Mouse (Mus musculus) C2C12 (cell line): ENCODE data around the gene Fam78b. TPM values are rescaled to one million over a fixed set of nuclear protein-coding genes. Genes with fewer than 3 reads are reported as not detected.

Experiments used
- H3K27me3 ChIP-seq: one replicate; pipeline ENCODE4 v1.6.1; 2011; ENCODE audit not compliant: control insufficient read depth, insufficient read depth, insufficient read length
- H3K36me3 ChIP-seq: one replicate; pipeline ENCODE4 v1.6.1; 2011; ENCODE audit not compliant: control insufficient read depth, insufficient read depth
- H3K4me3 ChIP-seq: one replicate; pipeline ENCODE4 v1.5.1; 2011; ENCODE audit warnings: mild to moderate bottlenecking, control low read depth; ENCODE audit not compliant: poor library complexity, insufficient read depth, severe bottlenecking
- H3K79me2 ChIP-seq: one replicate; pipeline ENCODE4 v1.6.1; 2011; ENCODE audit not compliant: control insufficient read depth, insufficient read depth
- H3K79me3 ChIP-seq: one replicate; pipeline ENCODE4 v1.6.1; 2011; ENCODE audit warnings: low read depth, control low read depth
- H3ac ChIP-seq: one replicate; pipeline ENCODE3; 2011; ENCODE audit warnings: low read depth; ENCODE audit not compliant: control insufficient read depth, insufficient read length
- CEBPB ChIP-seq: IDR thresholded peaks from one replicate; pipeline ENCODE4 v1.6.1; 2011; ENCODE audit warnings: low read depth, mild to moderate bottlenecking, control low read depth, moderate library complexity
- CTCF ChIP-seq: IDR thresholded peaks from one replicate; pipeline ENCODE4 v1.5.1; 2011; ENCODE audit not compliant: control insufficient read depth, insufficient read depth, insufficient read length
- FOSL1 ChIP-seq: IDR thresholded peaks from one replicate; pipeline ENCODE4 v1.8.0; 2011; ENCODE audit warnings: mild to moderate bottlenecking, low read length; ENCODE audit not compliant: poor library complexity, insufficient read depth, severe bottlenecking
- MAX ChIP-seq: IDR thresholded peaks from one replicate; pipeline ENCODE4 v1.6.1; 2011; ENCODE audit warnings: mild to moderate bottlenecking, control low read depth
- MYOD1 ChIP-seq: IDR thresholded peaks from one replicate; pipeline ENCODE4 v1.6.1; 2011; ENCODE audit warnings: low read depth; ENCODE audit not compliant: control insufficient read depth, insufficient read length
- MYOG ChIP-seq: IDR thresholded peaks from one replicate; pipeline ENCODE4 v1.6.1; 2011; ENCODE audit not compliant: control insufficient read depth, insufficient read length; ENCODE audit errors: extremely low read depth
- USF1 ChIP-seq: IDR thresholded peaks from one replicate; pipeline ENCODE4 v1.6.1; 2011; ENCODE audit warnings: low read depth, mild to moderate bottlenecking, control low read depth, moderate library complexity
- polyA plus RNA-seq: library from polyadenylated mRNA; unstranded; fragments of >200 nt; fragmentation: generic; extraction: Trizol; gene quantifications from one replicate; pipeline ENCODE4 v1.2.1, GENCODE M21; 2012; ENCODE audit warnings: missing spikeins

Fam78b gene
- polyA plus RNA-seq, 1 experiment, result 5.2 TPM

DNA sequence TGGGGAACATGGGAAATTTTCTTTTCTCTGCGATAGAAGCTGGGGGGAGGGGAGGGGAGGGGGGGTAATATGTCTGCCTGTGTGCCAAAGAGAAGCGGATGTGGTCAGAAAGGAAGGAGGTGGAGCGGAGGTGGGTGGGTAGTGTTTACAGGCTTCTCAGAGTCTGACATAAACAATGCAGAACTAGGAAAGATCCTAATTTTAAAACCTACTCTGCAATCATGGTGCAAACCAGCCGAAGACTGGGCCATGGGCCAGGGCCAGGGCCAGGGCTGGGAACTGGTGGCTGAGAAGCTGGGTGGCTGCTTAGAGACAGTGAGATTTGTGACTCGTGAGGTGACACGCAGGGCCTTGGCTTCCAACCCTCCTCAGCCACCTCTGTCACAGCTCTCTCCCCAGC, 69.1 kb downstream of the Fam78b start:
- TF ChIP-seq USF1 (no peak), MYOG (no peak), FOSL1 (no peak), CTCF (no peak), MYOD1 (no peak), CEBPB (no peak), MAX (no peak)
- no peaks in the 10 kb centered on the region for H3K79me2 ChIP-seq
- no peak overlapping the region for H3ac ChIP-seq
- H3K4me3 ChIP-seq, result no peak overlapping the region
- no peaks in the 10 kb centered on the region for H3K79me3 ChIP-seq
- no peaks in the 10 kb centered on the region for H3K27me3 ChIP-seq
- H3K36me3 ChIP-seq, result no peaks in the 10 kb centered on the region

DNA sequence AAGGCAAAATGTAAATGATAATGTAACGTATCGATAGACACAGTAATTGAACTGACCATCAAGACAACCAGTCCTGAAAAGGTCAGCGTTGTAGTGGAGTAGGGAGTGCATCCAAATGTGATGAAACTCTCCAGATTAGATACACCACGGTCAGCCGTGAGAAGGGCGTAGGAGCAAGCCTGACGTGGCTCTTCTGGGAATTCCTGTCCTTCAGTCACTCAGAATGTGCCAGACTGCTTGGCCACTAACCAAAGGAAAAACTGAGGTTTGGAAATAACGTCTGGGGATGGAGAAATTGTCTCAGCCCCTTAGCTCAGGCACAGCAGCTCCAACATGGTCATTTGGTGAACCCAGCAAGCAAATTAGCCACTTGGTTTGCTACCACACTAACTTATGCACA, 74.5 kb downstream of the Fam78b start:
- H3K79me3 ChIP-seq, result no peaks in the 10 kb centered on the region
- H3K27me3 ChIP-seq, result no peaks in the 10 kb centered on the region
- no peak overlapping the region for H3K4me3 ChIP-seq
- no peaks in the 10 kb centered on the region for H3K79me2 ChIP-seq
- no peak overlapping the region for H3ac ChIP-seq
- no peaks in the 10 kb centered on the region for H3K36me3 ChIP-seq
- TF ChIP-seq MYOG (no peak), CEBPB (no peak), MYOD1 (no peak), CTCF (no peak), MAX (no peak), USF1 (no peak), FOSL1 (no peak)

DNA sequence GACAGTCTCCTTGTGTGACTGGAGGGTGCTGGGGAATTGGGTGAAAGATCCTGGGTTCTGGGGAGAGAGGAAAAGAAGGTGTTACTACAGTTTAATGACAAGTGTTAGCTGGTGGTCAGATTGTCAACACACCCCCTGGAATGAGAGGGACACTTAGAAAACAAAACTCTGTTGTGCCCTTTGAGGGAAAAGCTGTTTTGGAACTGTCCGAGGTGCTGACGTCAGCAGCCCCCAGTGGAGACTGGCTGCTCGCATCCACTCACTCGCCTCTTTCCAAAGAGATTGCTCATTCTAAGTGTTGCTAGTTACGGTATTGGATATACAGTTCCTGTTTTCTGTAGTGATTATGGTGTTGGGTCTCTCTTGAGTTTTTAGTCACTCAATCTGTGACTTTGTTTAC, 78.3 kb downstream of the Fam78b start:
- Histone ChIP-seq H3K79me3 (no peaks in the 10 kb centered on the region), H3ac (no peak overlapping the region), H3K36me3 (no peaks in the 10 kb centered on the region), H3K4me3 (no peak overlapping the region), H3K79me2 (no peaks in the 10 kb centered on the region), H3K27me3 (no peaks in the 10 kb centered on the region)
- no peak for TF ChIP-seq CEBPB
- TF ChIP-seq USF1, result no peak
- no peak for TF ChIP-seq MAX
- TF ChIP-seq MYOG, result no peak
- no peak for TF ChIP-seq MYOD1
- no peak for TF ChIP-seq FOSL1
- TF ChIP-seq CTCF, result no peak

DNA sequence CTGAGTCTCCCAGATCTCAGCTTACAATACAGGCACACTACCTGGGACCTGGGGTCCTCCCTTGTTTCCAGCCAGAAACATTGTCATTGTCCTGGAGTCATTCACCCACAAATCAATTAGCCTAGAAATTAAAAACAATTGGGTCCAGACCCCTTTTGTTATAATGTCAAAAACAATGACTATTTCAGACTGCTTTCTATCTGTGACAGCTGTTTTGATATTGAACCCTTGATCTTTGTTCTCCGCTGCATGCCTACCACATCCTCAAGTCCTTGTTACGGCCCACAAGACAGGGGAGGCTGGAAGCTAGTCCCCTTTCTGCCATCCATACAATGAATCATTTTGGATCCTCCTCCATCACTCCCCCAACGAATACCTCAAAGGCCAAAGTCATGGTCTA, 80.7 kb downstream of the Fam78b start:
- Histone ChIP-seq H3K79me3 (no peaks in the 10 kb centered on the region), H3K36me3 (no peaks in the 10 kb centered on the region), H3K4me3 (no peak overlapping the region), H3ac (no peak overlapping the region), H3K27me3 (no peaks in the 10 kb centered on the region), H3K79me2 (no peaks in the 10 kb centered on the region)
- TF ChIP-seq MAX (no peak), CTCF (no peak), MYOD1 (no peak), CEBPB (no peak), USF1 (no peak), FOSL1 (no peak), MYOG (no peak)

DNA sequence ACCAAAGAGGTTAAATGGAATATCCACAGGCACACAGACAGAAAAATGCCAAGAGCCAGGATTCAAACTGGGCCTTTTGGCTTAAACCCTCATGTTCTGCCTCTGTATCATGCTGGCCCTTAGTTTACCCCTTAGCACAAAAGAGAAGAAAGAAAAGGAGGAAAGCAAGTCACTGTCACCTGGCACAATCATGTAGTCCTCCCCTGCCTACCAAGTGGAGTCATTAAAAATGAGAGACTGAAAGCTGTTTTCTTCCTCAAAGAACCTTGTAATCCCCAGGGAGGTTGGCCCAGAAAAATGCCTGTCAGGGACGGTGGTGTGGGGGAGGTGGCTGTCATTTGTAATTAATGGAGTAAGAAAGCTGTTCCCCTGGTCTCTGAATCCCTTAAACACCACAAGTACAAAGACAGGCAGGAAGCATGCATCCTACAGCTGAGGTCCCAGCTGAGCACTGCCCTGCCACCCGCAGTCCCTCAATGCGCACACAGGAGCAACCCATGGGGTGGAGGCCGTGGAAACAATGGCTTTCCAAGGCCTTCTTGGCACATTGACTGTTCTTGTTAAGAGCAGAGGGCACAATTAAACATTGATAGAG, 81.4 kb downstream of the Fam78b start:
- no peaks in the 10 kb centered on the region for H3K27me3 ChIP-seq
- no peaks in the 10 kb centered on the region for H3K36me3 ChIP-seq
- H3K79me2 ChIP-seq, result no peaks in the 10 kb centered on the region
- no peak for TF ChIP-seq CEBPB
- no peak for TF ChIP-seq MYOG
- no peak for TF ChIP-seq MAX
- TF ChIP-seq FOSL1, result no peak
- no peaks in the 10 kb centered on the region for H3K79me3 ChIP-seq
- H3ac ChIP-seq, result no peak overlapping the region
- H3K4me3 ChIP-seq, result no peak overlapping the region

DNA sequence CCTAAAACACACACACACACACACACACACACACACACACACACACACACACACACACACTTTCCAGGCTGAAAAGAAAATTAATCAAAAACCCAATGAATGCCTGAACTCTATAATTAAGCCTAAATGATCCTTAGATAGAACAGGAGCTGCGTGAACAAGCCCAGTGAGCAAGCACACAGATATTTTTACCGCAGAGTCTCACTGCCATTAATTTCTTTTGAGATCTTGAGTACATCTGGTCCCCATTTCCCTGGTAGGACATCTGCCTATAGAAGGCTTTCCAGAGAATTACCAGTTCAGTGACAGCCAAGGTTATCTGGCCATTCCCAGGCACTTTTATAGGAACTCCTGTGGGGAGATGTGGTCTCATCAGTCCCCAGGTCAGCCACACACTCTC, 82.0 kb downstream of the Fam78b start:
- no peaks in the 10 kb centered on the region for H3K79me3 ChIP-seq
- no peaks in the 10 kb centered on the region for H3K36me3 ChIP-seq
- no peak overlapping the region for H3K4me3 ChIP-seq
- H3K27me3 ChIP-seq, result no peaks in the 10 kb centered on the region
- no peak overlapping the region for H3ac ChIP-seq
- H3K79me2 ChIP-seq, result no peaks in the 10 kb centered on the region
- TF ChIP-seq MAX (no peak), CEBPB (no peak), FOSL1 (no peak), MYOD1 (no peak), MYOG (no peak), USF1 (no peak), CTCF (no peak)
